Mouse (Mus musculus): ENCODE measurements around the gene Zdhhc19. TPM values are rescaled to one million over a fixed set of nuclear protein-coding genes. Genes with fewer than 3 reads are reported as not detected.

Zdhhc19 gene
- total RNA-seq, 1 experiment, result not detected

GRCm38 (mm10) chr16:32460518-32460917 is 35.5 kb upstream of the Zdhhc19 start:
- H3K4me1 ChIP-seq (ENCODE audit: control insufficient read depth in 2 of 2, insufficient read depth in 2 of 2, low read length in 2 of 2, poor library complexity in 1 of 2), result peaks cover 0 to 3% of the 10 kb centered on the region in 2 experiments; a peak in 1 of 4 replicates
- DNase-seq (ENCODE audit: low read depth, low spot score), result no peak
- no peaks in the 10 kb centered on the region for H3K9me3 ChIP-seq (ENCODE audit: control insufficient read depth, insufficient read depth, low read depth, low read length)
- peaks cover 2% of the 10 kb centered on the region; the same call in 1 of the 2 replicates for H3K36me3 ChIP-seq (ENCODE audit: control insufficient read depth, insufficient read depth, low read length, poor library complexity, severe bottlenecking)
- no peak overlapping the region for H3K4me3 ChIP-seq (ENCODE audit: insufficient read depth in 1 of 2, low read depth in 1 of 2, low read length in 2 of 2, poor library complexity in 1 of 2, severe bottlenecking in 1 of 2)
- H3K27ac ChIP-seq (ENCODE audit: insufficient read depth, low read depth, low read length, poor library complexity, severe bottlenecking), result no peak overlapping the region
- TF ChIP-seq ZC3H11A (IDR thresholded peaks at IDR 0.05; ENCODE audit: borderline replicate concordance, low read depth, low read length) (no peak), HCFC1 (IDR thresholded peaks at IDR 0.05; ENCODE audit: borderline replicate concordance, insufficient read depth, low read length) (no peak), CHD2 (IDR thresholded peaks at IDR 0.05; ENCODE audit: low read depth, low read length) (no peak), MAFK (IDR thresholded peaks at IDR 0.05; ENCODE audit: insufficient read depth, low read depth, low read length) (no peak), ZNF384 (IDR thresholded peaks at IDR 0.05; ENCODE audit: low read depth, low read length) (no peak)
- in situ Hi-C loops (cut with MboI; ENCODE audit: low sequenced_read_pairs in 2 of 2, unreplicated experiment in 2 of 2), result no loop called here
- H3K9ac ChIP-seq (ENCODE audit: insufficient read depth, low read depth, low read length, poor library complexity, severe bottlenecking), result no peak overlapping the region

- no peak overlapping the region for H3K27ac ChIP-seq (ENCODE audit: insufficient read depth, low read depth, low read length, poor library complexity, severe bottlenecking)
- H3K36me3 ChIP-seq (ENCODE audit: control insufficient read depth, insufficient read depth, low read length, poor library complexity, severe bottlenecking), result peaks cover 2% of the 10 kb centered on the region; the same call in 1 of the 2 replicates
- H3K4me3 ChIP-seq (ENCODE audit: insufficient read depth in 1 of 2, low read depth in 1 of 2, low read length in 2 of 2, poor library complexity in 1 of 2, severe bottlenecking in 1 of 2), result no peak overlapping the region
- no peak for DNase-seq (ENCODE audit: low read depth, low spot score)
- peaks cover 0 to 3% of the 10 kb centered on the region in 2 experiments; a peak in 1 of 4 replicates for H3K4me1 ChIP-seq (ENCODE audit: control insufficient read depth in 2 of 2, insufficient read depth in 2 of 2, low read length in 2 of 2, poor library complexity in 1 of 2)
- H3K9me3 ChIP-seq (ENCODE audit: control insufficient read depth, insufficient read depth, low read depth, low read length), result no peaks in the 10 kb centered on the region
- no peak for TF ChIP-seq HCFC1 (IDR thresholded peaks at IDR 0.05; ENCODE audit: borderline replicate concordance, insufficient read depth, low read length)
- TF ChIP-seq MAFK (IDR thresholded peaks at IDR 0.05; ENCODE audit: insufficient read depth, low read depth, low read length), result no peak
- no peak for TF ChIP-seq ZC3H11A (IDR thresholded peaks at IDR 0.05; ENCODE audit: borderline replicate concordance, low read depth, low read length)
- TF ChIP-seq ZNF384 (IDR thresholded peaks at IDR 0.05; ENCODE audit: low read depth, low read length), result no peak
- TF ChIP-seq CHD2 (IDR thresholded peaks at IDR 0.05; ENCODE audit: low read depth, low read length), result no peak
- no peak overlapping the region for H3K9ac ChIP-seq (ENCODE audit: insufficient read depth, low read depth, low read length, poor library complexity, severe bottlenecking)
- in situ Hi-C loops (cut with MboI; ENCODE audit: low sequenced_read_pairs in 2 of 2, unreplicated experiment in 2 of 2), result no loop called here
Measured at GRCm38 (mm10) chr16:32461713-32462112, 34.4 kb upstream of the Zdhhc19 start.

- Histone ChIP-seq H3K9me3 (ENCODE audit: control insufficient read depth, insufficient read depth, low read depth, low read length) (no peaks in the 10 kb centered on the region), H3K36me3 (ENCODE audit: control insufficient read depth, insufficient read depth, low read length, poor library complexity, severe bottlenecking) (peaks cover 5% of the 10 kb centered on the region), H3K4me1 (ENCODE audit: control insufficient read depth in 2 of 2, insufficient read depth in 2 of 2, low read length in 2 of 2, poor library complexity in 1 of 2) (peaks cover 0 to 3% of the 10 kb centered on the region in 2 experiments; a peak in 1 of 4 replicates), H3K9ac (ENCODE audit: insufficient read depth, low read depth, low read length, poor library complexity, severe bottlenecking) (no peak overlapping the region), H3K4me3 (ENCODE audit: insufficient read depth in 1 of 2, low read depth in 1 of 2, low read length in 2 of 2, poor library complexity in 1 of 2, severe bottlenecking in 1 of 2) (no peak overlapping the region), H3K27ac (ENCODE audit: insufficient read depth, low read depth, low read length, poor library complexity, severe bottlenecking) (no peak overlapping the region)
- in situ Hi-C loops (cut with MboI; ENCODE audit: low sequenced_read_pairs in 2 of 2, unreplicated experiment in 2 of 2), result no loop called here
- no peak for TF ChIP-seq MAFK (IDR thresholded peaks at IDR 0.05; ENCODE audit: insufficient read depth, low read depth, low read length)
- TF ChIP-seq ZC3H11A (IDR thresholded peaks at IDR 0.05; ENCODE audit: borderline replicate concordance, low read depth, low read length), result no peak
- no peak for TF ChIP-seq ZNF384 (IDR thresholded peaks at IDR 0.05; ENCODE audit: low read depth, low read length)
- TF ChIP-seq CHD2 (IDR thresholded peaks at IDR 0.05; ENCODE audit: low read depth, low read length), result no peak
- no peak for TF ChIP-seq HCFC1 (IDR thresholded peaks at IDR 0.05; ENCODE audit: borderline replicate concordance, insufficient read depth, low read length)
- no peak for DNase-seq (ENCODE audit: low read depth, low spot score)
Measured at GRCm38 (mm10) chr16:32462950-32463349, 33.1 kb upstream of the Zdhhc19 start.

GRCm38 (mm10) chr16:32463426-32463825 is 32.6 kb upstream of the Zdhhc19 start:
- H3K4me1 ChIP-seq (ENCODE audit: control insufficient read depth in 2 of 2, insufficient read depth in 2 of 2, low read length in 2 of 2, poor library complexity in 1 of 2), result peaks cover 0 to 3% of the 10 kb centered on the region in 2 experiments; a peak in 1 of 4 replicates
- H3K4me3 ChIP-seq (ENCODE audit: insufficient read depth in 1 of 2, low read depth in 1 of 2, low read length in 2 of 2, poor library complexity in 1 of 2, severe bottlenecking in 1 of 2), result no peak overlapping the region
- DNase-seq (ENCODE audit: low read depth, low spot score), result no peak
- no peak for TF ChIP-seq MAFK (IDR thresholded peaks at IDR 0.05; ENCODE audit: insufficient read depth, low read depth, low read length)
- no peak for TF ChIP-seq HCFC1 (IDR thresholded peaks at IDR 0.05; ENCODE audit: borderline replicate concordance, insufficient read depth, low read length)
- TF ChIP-seq ZNF384 (IDR thresholded peaks at IDR 0.05; ENCODE audit: low read depth, low read length), result no peak
- no peak for TF ChIP-seq CHD2 (IDR thresholded peaks at IDR 0.05; ENCODE audit: low read depth, low read length)
- no peak for TF ChIP-seq ZC3H11A (IDR thresholded peaks at IDR 0.05; ENCODE audit: borderline replicate concordance, low read depth, low read length)
- in situ Hi-C loops (cut with MboI; ENCODE audit: low sequenced_read_pairs in 2 of 2, unreplicated experiment in 2 of 2), result no loop called here
- no peak overlapping the region for H3K9ac ChIP-seq (ENCODE audit: insufficient read depth, low read depth, low read length, poor library complexity, severe bottlenecking)
- H3K9me3 ChIP-seq (ENCODE audit: control insufficient read depth, insufficient read depth, low read depth, low read length), result no peaks in the 10 kb centered on the region
- no peak overlapping the region for H3K27ac ChIP-seq (ENCODE audit: insufficient read depth, low read depth, low read length, poor library complexity, severe bottlenecking)
- H3K36me3 ChIP-seq (ENCODE audit: control insufficient read depth, insufficient read depth, low read length, poor library complexity, severe bottlenecking), result peaks cover 5% of the 10 kb centered on the region
